Comparison of ENCODE assay signal across 11 mouse cellular contexts in genomic region chr17:28032219-28032618, GRCm38 (mm10). TPM values are rescaled to one million over a fixed set of nuclear protein-coding genes. Genes with fewer than 3 reads are reported as not detected.
A peak's percentile ranks its signal among the peaks of the same experiment; 100 is the strongest.
DNase-seq lines count a peak whose midpoint lies in the region; ATAC-seq and TF ChIP-seq lines count a peak whose summit lies in the region.
"Had no signal": no experiment of that assay in that cellular context is flagged by ENCODE, and none has a peak within 500 bp of the region (broad histone marks: within the 10 kb centered on the region; RNA-seq: fewer than 3 reads in every experiment).

No protein-coding gene starts in this region.

- H3K4me1 ChIP-seq in heart, embryonic 12.5 days (replicated peaks): peaks cover 74% of the 10 kb centered on the region
- H3K4me1 ChIP-seq in cortical plate, adult 2 months (ENCODE audit: control insufficient read depth, insufficient read depth, low read length): peaks cover 22% of the 10 kb centered on the region
- H3K4me1 ChIP-seq in forebrain, embryonic 13.5 days: peaks cover 63% of the 10 kb centered on the region
- H3K4me1 ChIP-seq in hindbrain, postnatal 0 days (ENCODE audit: insufficient read depth, low read length): peaks cover 20% of the 10 kb centered on the region

- no peak for ATAC-seq in heart, embryonic 12.5 days (ENCODE audit: insufficient number of reproducible peaks, low FRiP score)
- ATAC-seq in forebrain, embryonic 13.5 days: no peak
- ATAC-seq in hindbrain, postnatal 0 days: 0 out of 2 replicates have a peak, but pooled peaks have one; percentile 18
- no peak for ATAC-seq in monocyte, adult 5-6 weeks (replicated peaks; ENCODE audit: insufficient number of reproducible peaks, low FRiP score, low TSS enrichment, poor library complexity, severe bottlenecking)
- ATAC-seq: intestine, embryonic 15.5 days; liver, postnatal 0 days had no signal

- TF ChIP-seq CTCF in cortical plate, adult 2 months (IDR thresholded peaks at IDR 0.05; ENCODE audit: extremely low read depth, insufficient read depth, low read length): no peak
- no peak for TF ChIP-seq CTCF in hindbrain, postnatal 0 days (IDR thresholded peaks at IDR 0.05; ENCODE audit: low read depth)

- H3K27ac ChIP-seq in heart, embryonic 12.5 days (ENCODE audit: poor library complexity, severe bottlenecking): no peak overlapping the region
- H3K27ac ChIP-seq in cortical plate, adult 2 months (ENCODE audit: insufficient read depth, low read length): peak overlapping the region; percentile 83
- peak overlapping the region; percentile 84 for H3K27ac ChIP-seq in forebrain, embryonic 13.5 days
- H3K27ac ChIP-seq in hindbrain, postnatal 0 days: peak overlapping the region; percentile 56
- H3K27ac ChIP-seq: intestine, embryonic 15.5 days had no signal

- intact Hi-C loops in heart, postnatal 25 days (cut with DNase I): no loop called here

- no peak overlapping the region for H3K4me3 ChIP-seq in heart, embryonic 12.5 days
- no peak overlapping the region for H3K4me3 ChIP-seq in cortical plate, adult 2 months (ENCODE audit: insufficient read depth, low read length)
- no peak overlapping the region for H3K4me3 ChIP-seq in forebrain, embryonic 13.5 days
- no peak overlapping the region for H3K4me3 ChIP-seq in hindbrain, postnatal 0 days (ENCODE audit: low read length)
- H3K4me3 ChIP-seq: intestine, embryonic 15.5 days had no signal

- 73% methylated on average over 10 of the region's 10 CpGs for WGBS in heart, embryonic 12.5 days
- 61% methylated on average over 10 of the region's 10 CpGs for WGBS in forebrain, embryonic 13.5 days
- 42% methylated on average over 10 of the region's 10 CpGs for WGBS in hindbrain, postnatal 0 days

- no peaks in the 10 kb centered on the region for H3K27me3 ChIP-seq in heart, embryonic 12.5 days (replicated peaks)
- no peaks in the 10 kb centered on the region for H3K27me3 ChIP-seq in forebrain, embryonic 13.5 days
- no peaks in the 10 kb centered on the region for H3K27me3 ChIP-seq in hindbrain, postnatal 0 days (ENCODE audit: insufficient read depth, low read length)
- H3K27me3 ChIP-seq: intestine, embryonic 15.5 days had no signal

- no peaks in the 10 kb centered on the region for H3K9me3 ChIP-seq in heart, embryonic 12.5 days (replicated peaks)
- no peaks in the 10 kb centered on the region for H3K9me3 ChIP-seq in forebrain, embryonic 13.5 days (replicated peaks)
- no peaks in the 10 kb centered on the region for H3K9me3 ChIP-seq in hindbrain, postnatal 0 days (ENCODE audit: low read length)
- H3K9me3 ChIP-seq: intestine, embryonic 15.5 days had no signal

- TF ChIP-seq POLR2A in cortical plate, adult 2 months (IDR thresholded peaks at IDR 0.05; ENCODE audit: extremely low read depth, insufficient read depth, low read length): no peak

- no peak overlapping the region for H3K4me2 ChIP-seq in heart, embryonic 12.5 days
- no peak overlapping the region for H3K4me2 ChIP-seq in forebrain, embryonic 13.5 days
- no peak overlapping the region for H3K4me2 ChIP-seq in hindbrain, postnatal 0 days (ENCODE audit: low read depth, low read length)
- H3K4me2 ChIP-seq: intestine, embryonic 15.5 days had no signal

- no peaks in the 10 kb centered on the region for H3K36me3 ChIP-seq in heart, embryonic 12.5 days
- no peaks in the 10 kb centered on the region for H3K36me3 ChIP-seq in forebrain, embryonic 13.5 days (ENCODE audit: poor library complexity, severe bottlenecking)
- no peaks in the 10 kb centered on the region for H3K36me3 ChIP-seq in hindbrain, postnatal 0 days (ENCODE audit: insufficient read depth, low read length)

- no peak for DNase-seq in heart, postnatal 25 days (ENCODE audit: low spot score)
- no peak for DNase-seq in hindbrain, postnatal 0 days (ENCODE audit: low spot score)
- DNase-seq in frontal cortex, adult 2 months (ENCODE audit: extremely low spot score in 1 of 2, low spot score in 1 of 2): no peak
- DNase-seq in frontal cortex, postnatal 10 days (ENCODE audit: low spot score in 2 of 2): no peak
- DNase-seq: kidney, postnatal 36 days; liver, postnatal 0 days had no signal

- peak overlapping the region; percentile 45 for H3K9ac ChIP-seq in heart, embryonic 12.5 days
- peak overlapping the region; percentile 30 for H3K9ac ChIP-seq in forebrain, embryonic 13.5 days
- peak overlapping the region; percentile 13 for H3K9ac ChIP-seq in hindbrain, postnatal 0 days (replicated peaks; ENCODE audit: low read length)
- H3K9ac ChIP-seq: intestine, embryonic 15.5 days had no signal

RNA-seq across cellular contexts. Expression of gene Tcp11, which starts 48.2 kb away (rescaled TPM):
- polyA plus RNA-seq in heart, embryonic 12.5 days (2016; fragmentation: Nextera tagmentation; extraction: Ambion mirVana): 0.23 and 1.1 TPM in 2 replicates
- total RNA-seq in heart, postnatal 25 days (2021): not detected
- 0.30 and 0.44 TPM in 2 replicates for polyA plus RNA-seq in cortical plate, adult 2 months (2012; rRNA removed)
- polyA plus RNA-seq in forebrain, embryonic 13.5 days (2015; fragmentation: Nextera tagmentation; extraction: Ambion mirVana): 1.4 TPM in 2 replicates
- total RNA-seq in hindbrain, postnatal 0 days (2014; rRNA removed): 2.9 and 3.6 TPM in 2 replicates
- polyA plus RNA-seq in hindbrain, postnatal 0 days (2015; fragmentation: Nextera tagmentation; extraction: Ambion mirVana): 1.9 and 2.0 TPM in 2 replicates
- 0.55 and 1.0 TPM in 2 replicates for polyA plus RNA-seq in frontal cortex, adult 2 months (2012; rRNA removed)
- 1.6 to 2.7 TPM (median 2.3 TPM) in 3 replicates for total RNA-seq in monocyte, adult 5-6 weeks (2017)
